Mouse (Mus musculus) neural tube, embryonic 13.5 days (tissue): ENCODE measurements at regions not wholly inside any gene's neighbourhood (a gene's known extent, or its start where the extent isn't known, plus 50 kb on each side); places are given as distances from the start of the nearest gene placed in this dataset.

Source experiments
- ATAC-seq: fragments of 200-750 bp; cut with Nextera tagmentation; 2 replicates; pipeline ENCODE4 v1.8.0; 2017; ENCODE audit warnings: low read depth, mild to moderate bottlenecking, moderate TSS enrichment, moderate library complexity
- H3K27ac ChIP-seq: fragments of 300-500 bp; sonication (generic); replicated peaks from 2 replicates; pipeline ENCODE4 v1.5.1; 2015; ENCODE audit warnings: moderate library complexity, mild to moderate bottlenecking, inconsistent platforms
- H3K27me3 ChIP-seq: fragments of 300-500 bp; sonication (generic); 2 replicates; pipeline ENCODE4 v1.6.1; 2015; ENCODE audit warnings: mild to moderate bottlenecking, inconsistent platforms
- H3K36me3 ChIP-seq: fragments of 300-500 bp; sonication (generic); 2 replicates; pipeline ENCODE4 v1.6.1; 2015; ENCODE audit warnings: mild to moderate bottlenecking, inconsistent platforms
- H3K4me1 ChIP-seq: fragments of 300-500 bp; sonication (generic); replicated peaks from 2 replicates; pipeline ENCODE4 v1.6.1; 2015; ENCODE audit warnings: inconsistent platforms
- H3K4me2 ChIP-seq: fragments of 300-500 bp; sonication (generic); 2 replicates; pipeline ENCODE4 v1.6.1; 2015; ENCODE audit warnings: inconsistent platforms, mild to moderate bottlenecking, moderate library complexity
- H3K4me3 ChIP-seq: fragments of 300-500 bp; sonication (generic); 2 replicates; pipeline ENCODE4 v1.5.1; 2015; ENCODE audit warnings: mild to moderate bottlenecking, inconsistent platforms
- H3K9ac ChIP-seq: fragments of 300-500 bp; sonication (generic); 2 replicates; pipeline ENCODE4 v1.6.1; 2015; ENCODE audit warnings: moderate library complexity, mild to moderate bottlenecking, inconsistent platforms
- H3K9me3 ChIP-seq: fragments of 300-500 bp; sonication (generic); 2 replicates; pipeline ENCODE4 v1.6.1; 2016; ENCODE audit warnings: inconsistent platforms
- WGBS: fragments of 180-500 bp; shearing (Covaris S2); methylation state at CpG from one replicate; pipeline ENCODE4 v1.1.7; 2015; 5-methylcytosine and 5-hydroxymethylcytosine counted together

DNA sequence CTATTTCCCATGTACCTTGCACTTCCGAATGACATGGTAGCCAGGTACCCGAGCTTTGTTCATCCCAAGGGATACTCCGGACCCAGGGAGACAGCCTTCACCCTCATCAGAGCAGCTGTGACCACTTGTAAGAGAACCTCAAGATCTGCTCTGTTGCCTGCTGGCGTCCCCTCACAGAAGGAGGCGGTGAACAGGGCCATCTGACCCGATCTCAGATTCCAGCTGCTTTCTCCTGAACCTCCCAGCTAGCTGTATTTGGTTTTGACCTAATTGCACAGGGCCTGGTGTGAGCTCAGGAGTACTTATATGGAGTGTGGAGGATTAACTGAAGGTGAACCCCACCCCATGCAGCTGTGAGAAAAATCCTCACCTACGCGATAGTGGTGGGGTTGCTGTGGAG lies 344.5 kb upstream of the Fam19a5 start:
- no peaks in the 10 kb centered on the region for H3K36me3 ChIP-seq
- 80% methylated on average over 8 of the region's 8 CpGs for WGBS
- H3K27ac ChIP-seq: no peak overlapping the region
- no peaks in the 10 kb centered on the region for H3K27me3 ChIP-seq
- no peaks in the 10 kb centered on the region for H3K9me3 ChIP-seq
- no peak for ATAC-seq
- no peak overlapping the region for H3K4me3 ChIP-seq
- H3K4me2 ChIP-seq: no peak overlapping the region
- no peak overlapping the region for H3K9ac ChIP-seq
- peaks cover 18% of the 10 kb centered on the region for H3K4me1 ChIP-seq

DNA sequence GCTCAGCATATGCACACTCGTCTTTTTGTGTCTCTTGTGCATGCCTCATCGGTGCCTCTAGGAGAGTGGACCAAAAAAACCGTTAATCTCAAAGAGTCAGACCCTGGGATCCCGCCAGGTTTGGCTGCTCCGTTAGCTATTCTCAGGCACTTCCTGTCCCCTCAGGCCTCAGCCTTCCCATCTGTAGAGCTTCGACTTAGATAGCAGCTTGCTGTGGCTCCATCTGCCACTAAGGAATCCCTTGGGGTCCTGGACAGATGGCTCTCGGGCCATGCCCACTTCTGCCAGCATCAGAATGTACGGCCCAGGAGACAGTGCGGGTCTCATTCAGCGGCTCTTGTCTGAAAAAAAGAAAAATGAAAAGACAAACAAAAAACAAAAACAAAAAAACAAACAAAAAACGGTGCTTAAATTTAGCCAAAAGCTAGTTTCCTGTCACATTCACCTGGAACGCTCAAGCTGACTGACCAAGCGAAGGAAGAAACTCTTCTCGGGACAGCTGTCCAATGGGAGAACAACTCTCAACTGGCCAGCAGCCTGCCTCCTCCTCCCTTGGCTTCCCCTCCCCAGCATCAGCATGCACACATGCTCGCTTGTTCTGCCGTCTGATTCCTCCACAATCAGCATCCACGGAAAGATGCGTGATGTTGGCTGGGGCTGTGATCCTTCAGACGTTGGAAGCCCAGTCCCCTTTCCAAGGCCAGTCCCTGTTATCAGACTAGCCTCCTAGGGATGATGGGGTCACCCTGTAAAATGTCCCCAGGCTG lies 343.6 kb upstream of the Fam19a5 start:
- Histone ChIP-seq H3K4me2 (no peak overlapping the region), H3K27me3 (no peaks in the 10 kb centered on the region), H3K9me3 (no peaks in the 10 kb centered on the region), H3K9ac (no peak overlapping the region), H3K4me3 (no peak overlapping the region), H3K36me3 (no peaks in the 10 kb centered on the region), H3K27ac (peak overlapping the region; percentile 46; the same call in 1 of the 2 replicates), H3K4me1 (peaks cover 18% of the 10 kb centered on the region)
- 49% methylated on average over 19 of the region's 19 CpGs for WGBS
- ATAC-seq: peak; percentile 65

DNA sequence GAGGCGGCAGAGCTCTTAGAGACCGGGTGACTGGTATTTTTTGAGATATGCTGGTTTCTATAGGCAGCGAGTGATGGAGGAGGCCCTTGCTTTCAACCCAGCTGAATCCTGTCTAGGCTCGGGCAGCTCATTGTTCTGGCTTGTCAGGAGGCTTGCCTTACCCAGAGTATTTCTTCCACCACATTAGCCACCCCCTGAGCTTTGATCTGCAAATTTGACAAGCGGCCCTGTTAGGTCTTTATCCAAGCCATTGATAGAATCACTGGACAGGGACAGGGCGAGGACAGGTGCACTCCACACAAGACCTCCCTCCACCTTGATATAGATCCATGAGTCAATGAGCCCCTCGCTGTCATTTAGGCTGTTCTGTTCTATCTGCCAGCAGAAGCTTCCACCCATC lies 343.0 kb upstream of the Fam19a5 start:
- H3K27ac ChIP-seq: peak overlapping the region; percentile 46; the same call in 1 of the 2 replicates
- no peaks in the 10 kb centered on the region for H3K9me3 ChIP-seq
- H3K27me3 ChIP-seq: no peaks in the 10 kb centered on the region
- no peak overlapping the region for H3K4me2 ChIP-seq
- WGBS: 43% methylated on average over 7 of the region's 7 CpGs
- peaks cover 15% of the 10 kb centered on the region for H3K4me1 ChIP-seq
- no peak overlapping the region for H3K9ac ChIP-seq
- ATAC-seq: no peak
- H3K36me3 ChIP-seq: no peaks in the 10 kb centered on the region
- H3K4me3 ChIP-seq: no peak overlapping the region

DNA sequence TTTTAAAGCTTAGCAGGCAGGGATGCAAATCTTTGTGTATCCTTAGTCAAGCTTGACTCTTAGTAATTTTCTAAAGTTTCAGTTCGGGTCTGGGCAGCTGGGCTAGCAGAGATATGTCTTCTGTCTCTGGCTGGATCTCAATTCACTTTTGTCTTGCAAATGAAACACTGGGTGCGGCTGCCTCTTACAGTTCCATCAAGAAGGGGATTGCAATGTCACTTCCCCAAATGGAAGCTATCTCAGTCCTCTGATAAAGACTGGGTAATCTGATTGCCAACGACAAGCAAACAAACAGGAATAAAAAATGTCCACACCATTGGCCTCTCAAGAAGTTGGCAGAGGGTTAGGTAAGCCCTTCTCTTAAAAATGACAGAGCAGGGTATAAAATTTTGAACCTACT lies 314.1 kb upstream of the Fam19a5 start:
- Histone ChIP-seq H3K9ac (no peak overlapping the region), H3K27me3 (no peaks in the 10 kb centered on the region), H3K4me3 (no peak overlapping the region), H3K27ac (no peak overlapping the region), H3K4me1 (no peaks in the 10 kb centered on the region), H3K36me3 (no peaks in the 10 kb centered on the region), H3K9me3 (no peaks in the 10 kb centered on the region), H3K4me2 (no peak overlapping the region)
- ATAC-seq: no peak
- 62% methylated on average over 3 of the region's 3 CpGs for WGBS

DNA sequence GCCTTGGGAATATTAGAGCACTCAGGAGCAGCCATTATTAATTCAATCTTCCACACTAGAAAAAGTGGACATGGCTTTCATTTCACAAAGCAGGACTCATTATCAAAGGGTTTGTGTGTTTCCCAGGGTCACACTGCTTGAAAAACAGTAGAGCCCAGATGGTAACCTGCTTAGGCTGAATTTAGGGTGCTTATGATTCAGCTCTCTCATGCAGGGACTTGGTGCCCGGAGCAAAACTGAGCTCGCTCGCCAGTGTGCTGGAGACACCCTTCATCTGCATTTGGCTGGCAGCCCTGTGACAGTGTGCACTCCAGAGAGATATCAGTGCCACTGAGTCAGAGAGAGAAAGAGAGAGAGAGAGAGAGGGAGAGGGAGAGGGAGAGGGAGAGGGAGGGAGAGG lies 308.0 kb upstream of the Fam19a5 start:
- WGBS: 51% methylated on average over 3 of the region's 3 CpGs

DNA sequence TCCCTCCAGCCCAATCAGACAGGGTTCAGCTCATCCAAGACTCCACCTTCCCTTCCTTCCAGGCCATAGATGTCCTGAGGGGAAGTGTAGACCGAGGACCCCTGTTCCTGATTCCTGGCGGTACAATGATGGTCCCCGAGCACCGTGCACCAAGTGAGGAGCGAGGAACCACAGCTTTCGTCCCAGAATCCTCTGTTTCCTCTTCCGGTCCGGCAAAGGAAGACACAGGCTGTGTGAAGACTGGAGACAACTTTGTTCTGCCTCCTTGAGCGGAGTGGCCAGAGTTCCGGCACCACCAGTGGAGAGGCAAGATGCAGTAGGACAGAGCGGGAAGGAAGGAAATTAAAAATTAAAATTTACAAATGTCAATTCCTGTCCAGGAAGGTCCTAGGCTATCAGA lies 305.0 kb upstream of the Fam19a5 start:
- whole genome bisulfite sequencing: 95% methylated on average over 11 of the region's 11 CpGs
- ATAC-seq: no peak
- Histone ChIP-seq H3K27me3 (no peaks in the 10 kb centered on the region), H3K27ac (no peak overlapping the region), H3K9ac (no peak overlapping the region), H3K4me1 (no peaks in the 10 kb centered on the region), H3K36me3 (no peaks in the 10 kb centered on the region), H3K9me3 (no peaks in the 10 kb centered on the region), H3K4me3 (no peak overlapping the region), H3K4me2 (no peak overlapping the region)

More for the DNA sequence above, 308.0 kb upstream of the Fam19a5 start:
- Histone ChIP-seq H3K4me1 (no peaks in the 10 kb centered on the region), H3K36me3 (no peaks in the 10 kb centered on the region), H3K9ac (no peak overlapping the region), H3K27me3 (no peaks in the 10 kb centered on the region), H3K9me3 (no peaks in the 10 kb centered on the region), H3K4me2 (no peak overlapping the region), H3K27ac (no peak overlapping the region), H3K4me3 (no peak overlapping the region)
- no peak for ATAC-seq

DNA sequence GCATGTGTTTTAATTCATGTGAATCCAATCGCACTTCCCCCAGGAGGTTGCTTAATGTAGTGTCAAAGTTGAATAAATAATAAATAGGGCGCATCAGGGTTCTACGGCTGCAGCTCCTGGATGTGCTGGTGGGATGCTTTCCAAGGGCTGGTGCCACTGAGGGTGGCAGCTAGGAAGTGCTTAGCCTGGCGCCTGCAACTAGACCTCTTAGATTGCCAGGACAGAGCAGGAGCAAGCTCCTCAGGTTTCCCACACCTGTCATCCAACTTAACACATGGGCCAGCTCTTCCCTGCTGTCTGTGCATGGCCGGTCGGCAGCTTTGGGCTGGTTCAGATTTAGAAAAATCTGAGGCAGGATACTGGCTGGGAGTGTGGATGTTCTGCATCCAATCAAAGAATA lies 282.6 kb upstream of the Fam19a5 start:
- Histone ChIP-seq H3K4me3 (no peak overlapping the region), H3K4me2 (no peak overlapping the region), H3K9ac (no peak overlapping the region), H3K27ac (no peak overlapping the region), H3K27me3 (no peaks in the 10 kb centered on the region), H3K36me3 (no peaks in the 10 kb centered on the region), H3K9me3 (no peaks in the 10 kb centered on the region), H3K4me1 (peaks cover 4% of the 10 kb centered on the region)
- ATAC-seq: no peak
- 73% methylated on average over 6 of the region's 6 CpGs for whole genome bisulfite sequencing

DNA sequence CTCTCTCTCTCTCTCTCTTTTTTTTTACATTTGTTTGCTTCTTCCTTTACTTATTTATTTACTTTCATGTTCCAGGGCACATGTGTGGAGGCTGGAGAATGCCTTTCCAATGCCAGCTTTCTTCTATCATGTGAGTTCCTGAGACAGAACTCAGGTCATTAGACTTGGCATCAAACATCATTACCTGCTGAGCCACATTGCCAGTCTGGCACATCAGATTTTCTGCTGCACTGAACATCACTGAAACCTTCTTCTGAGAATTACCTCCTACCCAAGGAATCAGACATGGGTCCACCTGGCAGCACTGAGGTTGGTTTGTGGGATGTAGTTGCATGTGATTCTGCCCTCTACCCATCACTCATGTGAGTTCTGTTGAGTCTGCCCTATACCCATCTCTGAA lies 279.2 kb upstream of the Fam19a5 start:
- Histone ChIP-seq H3K4me2 (no peak overlapping the region), H3K36me3 (no peaks in the 10 kb centered on the region), H3K4me3 (no peak overlapping the region), H3K27ac (no peak overlapping the region), H3K4me1 (no peaks in the 10 kb centered on the region), H3K9ac (no peak overlapping the region), H3K27me3 (no peaks in the 10 kb centered on the region), H3K9me3 (no peaks in the 10 kb centered on the region)
- no peak for ATAC-seq

DNA sequence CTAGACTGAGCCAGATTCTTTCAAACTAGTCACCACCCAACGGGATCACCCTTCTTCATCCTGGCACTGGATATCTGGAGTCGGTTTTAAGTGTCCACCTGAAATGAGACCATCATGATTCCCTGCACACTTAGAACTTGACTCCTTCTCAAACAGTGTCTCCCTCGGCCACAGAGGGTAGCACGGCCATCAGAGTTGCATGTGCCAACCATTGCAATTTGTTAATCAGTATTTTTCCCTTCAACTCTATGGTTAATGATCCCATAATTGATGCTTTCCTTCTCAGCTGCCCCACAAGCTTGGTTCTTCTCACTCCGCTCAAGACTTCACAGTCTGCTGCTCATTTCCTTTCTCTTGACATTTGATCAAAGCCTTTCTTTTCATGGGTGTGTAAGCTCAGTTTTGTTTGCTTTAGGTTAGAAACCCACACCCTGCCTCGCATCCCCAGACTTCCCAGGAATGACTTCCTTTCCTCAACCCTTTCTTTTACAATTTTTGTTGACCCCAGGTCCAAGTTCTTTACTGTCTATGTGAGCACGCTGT lies 253.0 kb upstream of the Fam19a5 start:
- ATAC-seq: no peak
- H3K9me3 ChIP-seq: no peaks in the 10 kb centered on the region
- no peak overlapping the region for H3K4me3 ChIP-seq

DNA sequence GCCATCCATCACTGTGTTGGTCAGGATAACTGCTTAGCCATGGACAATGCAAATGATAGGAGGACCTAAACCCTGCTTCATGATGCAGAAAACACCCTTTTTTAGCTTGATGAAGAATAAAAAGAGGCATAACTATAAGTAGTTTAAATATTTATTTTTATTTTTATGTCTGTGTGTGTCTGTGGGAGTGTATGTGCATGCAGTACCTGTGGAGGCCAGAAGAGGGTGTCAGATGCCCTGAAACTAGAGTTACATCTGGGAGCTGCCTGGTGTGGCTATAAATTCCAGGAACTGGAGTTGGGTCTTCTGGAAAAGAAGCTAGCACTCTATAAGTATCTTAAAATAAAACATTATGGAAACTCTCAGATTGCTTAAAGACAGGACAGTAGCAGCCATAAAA lies 224.2 kb upstream of the Fam19a5 start:
- Histone ChIP-seq H3K36me3 (no peaks in the 10 kb centered on the region), H3K27me3 (no peaks in the 10 kb centered on the region), H3K4me2 (no peak overlapping the region), H3K27ac (no peak overlapping the region), H3K9me3 (peaks cover 5% of the 10 kb centered on the region; the same call in 1 of the 2 replicates), H3K4me3 (no peak overlapping the region), H3K4me1 (no peaks in the 10 kb centered on the region), H3K9ac (no peak overlapping the region)
- ATAC-seq: no peak

More for the DNA sequence above, 253.0 kb upstream of the Fam19a5 start:
- Histone ChIP-seq H3K4me2 (no peak overlapping the region), H3K9ac (no peak overlapping the region), H3K36me3 (no peaks in the 10 kb centered on the region), H3K27me3 (no peaks in the 10 kb centered on the region), H3K27ac (no peak overlapping the region), H3K4me1 (no peaks in the 10 kb centered on the region)
- WGBS: 89% methylated on average over 7 of the region's 7 CpGs

DNA sequence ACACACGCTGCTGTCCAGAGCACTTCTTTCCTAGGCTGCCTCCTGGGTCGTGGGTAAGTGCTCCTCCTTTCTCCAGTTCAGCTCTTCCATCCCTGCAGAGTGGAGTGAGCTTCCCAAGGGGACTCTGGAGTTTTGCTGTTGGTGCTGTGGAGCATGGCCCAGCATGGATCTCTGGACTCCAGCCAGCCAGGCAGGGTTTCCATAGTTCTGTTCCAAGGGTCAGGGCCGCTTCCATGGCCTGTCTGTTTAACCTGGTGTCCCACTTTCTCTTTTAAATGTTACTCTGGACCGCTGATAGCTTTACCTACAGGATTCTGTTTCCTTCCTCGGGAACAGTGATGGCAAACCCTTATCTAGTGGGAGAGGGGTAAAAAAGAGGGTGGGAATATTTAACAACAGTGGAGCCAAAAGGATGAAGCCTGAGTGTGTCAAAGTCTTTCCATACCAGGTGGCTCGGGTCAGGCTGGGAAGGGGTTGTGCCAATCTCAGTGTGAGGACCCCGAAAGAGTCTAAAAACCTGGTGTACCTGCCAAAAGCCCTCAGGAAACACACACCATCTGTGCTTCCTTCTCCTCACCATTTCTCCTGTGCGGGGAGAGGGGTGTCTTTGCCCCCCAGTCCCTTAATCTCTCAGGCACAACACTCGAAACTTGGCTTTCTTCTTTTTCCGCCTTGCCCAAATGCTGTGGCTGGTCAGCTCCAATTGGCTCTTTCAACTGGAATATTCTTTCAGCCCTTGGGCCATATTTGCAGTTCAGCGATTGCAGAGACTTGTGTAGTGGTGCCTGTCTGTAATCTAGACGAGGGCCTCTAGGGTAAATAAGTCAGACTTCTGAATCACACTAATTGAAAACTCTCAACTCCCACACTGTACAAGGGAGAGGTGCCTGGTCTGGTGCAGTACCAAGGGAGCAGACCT lies 222.8 kb upstream of the Fam19a5 start:
- Histone ChIP-seq H3K27ac (no peak overlapping the region), H3K9me3 (peaks cover 5% of the 10 kb centered on the region; the same call in 1 of the 2 replicates), H3K36me3 (no peaks in the 10 kb centered on the region), H3K4me3 (no peak overlapping the region), H3K4me2 (no peak overlapping the region), H3K4me1 (no peaks in the 10 kb centered on the region), H3K27me3 (no peaks in the 10 kb centered on the region), H3K9ac (no peak overlapping the region)
- no peak for ATAC-seq
- 76% methylated on average over 12 of the region's 12 CpGs for WGBS

DNA sequence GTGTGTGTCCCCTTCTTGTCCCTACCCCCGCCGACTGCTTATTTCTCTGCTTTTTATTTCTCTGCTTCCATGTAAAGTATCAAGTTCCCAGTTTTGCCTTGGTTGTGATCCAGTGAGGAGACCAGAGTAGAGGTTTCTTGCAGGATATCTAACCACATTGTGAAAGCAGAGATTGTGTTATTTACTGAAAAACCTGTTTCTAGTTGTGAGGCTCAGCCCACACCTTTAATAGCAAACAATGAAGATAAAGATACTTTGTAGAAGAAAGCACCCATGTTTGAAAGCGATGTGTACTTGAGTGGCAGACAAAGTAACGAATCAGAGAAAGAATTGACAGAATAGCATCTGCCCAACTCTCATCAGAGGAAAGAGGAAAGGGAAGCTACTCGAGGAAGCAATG lies 218.7 kb upstream of the Fam19a5 start:
- no peaks in the 10 kb centered on the region for H3K36me3 ChIP-seq
- H3K27ac ChIP-seq: no peak overlapping the region
- H3K4me2 ChIP-seq: no peak overlapping the region
- no peak overlapping the region for H3K4me3 ChIP-seq
- no peak overlapping the region for H3K9ac ChIP-seq
- ATAC-seq: no peak
- WGBS: 88% methylated on average over 5 of the region's 5 CpGs
- no peaks in the 10 kb centered on the region for H3K4me1 ChIP-seq
- H3K27me3 ChIP-seq: no peaks in the 10 kb centered on the region
- no peaks in the 10 kb centered on the region for H3K9me3 ChIP-seq
